9 mouse cellular contexts compared by ENCODE assay signal in genomic region chr11:103265211-103265610, GRCm38 (mm10). TPM values are rescaled to one million over a fixed set of nuclear protein-coding genes. Genes with fewer than 3 reads are reported as not detected.
DNase-seq lines count a peak whose midpoint lies in the region; ATAC-seq lines count a peak whose summit lies in the region.
"Had no signal": no experiment of that assay in that cellular context is flagged by ENCODE, and none has a peak within 500 bp of the region (broad histone marks: within the 10 kb centered on the region; RNA-seq: fewer than 3 reads in every experiment).

No protein-coding gene starts in this region.

- H3K9ac ChIP-seq in hindbrain, embryonic 15.5 days, result no peak overlapping the region
- H3K9ac ChIP-seq in hindbrain, embryonic 12.5 days, result no peak overlapping the region
- H3K9ac ChIP-seq in midbrain, embryonic 12.5 days (replicated peaks), result no peak overlapping the region

- WGBS in hindbrain, embryonic 15.5 days, result 48% methylated on average over 7 of the region's 7 CpGs
- 38% methylated on average over 7 of the region's 7 CpGs for WGBS in hindbrain, embryonic 12.5 days
- 51% methylated on average over 7 of the region's 7 CpGs for WGBS in forebrain, embryonic 10.5 days
- 34% methylated on average over 7 of the region's 7 CpGs for WGBS in midbrain, embryonic 12.5 days

- no peaks in the 10 kb centered on the region for H3K9me3 ChIP-seq in hindbrain, embryonic 15.5 days
- no peaks in the 10 kb centered on the region for H3K9me3 ChIP-seq in hindbrain, embryonic 12.5 days (replicated peaks)
- no peaks in the 10 kb centered on the region for H3K9me3 ChIP-seq in forebrain, embryonic 10.5 days
- no peaks in the 10 kb centered on the region for H3K9me3 ChIP-seq in midbrain, embryonic 12.5 days

- H3K36me3 ChIP-seq in hindbrain, embryonic 15.5 days, result no peaks in the 10 kb centered on the region
- H3K36me3 ChIP-seq in hindbrain, embryonic 12.5 days, result no peaks in the 10 kb centered on the region
- H3K36me3 ChIP-seq in forebrain, embryonic 10.5 days (replicated peaks), result no peaks in the 10 kb centered on the region
- H3K36me3 ChIP-seq in midbrain, embryonic 12.5 days, result no peaks in the 10 kb centered on the region

- peaks cover 63% of the 10 kb centered on the region for H3K4me1 ChIP-seq in hindbrain, embryonic 15.5 days (replicated peaks)
- peaks cover 53% of the 10 kb centered on the region for H3K4me1 ChIP-seq in hindbrain, embryonic 12.5 days
- H3K4me1 ChIP-seq in forebrain, embryonic 10.5 days, result peaks cover 71% of the 10 kb centered on the region
- H3K4me1 ChIP-seq in midbrain, embryonic 12.5 days, result peaks cover 51% of the 10 kb centered on the region

- H3K27ac ChIP-seq in hindbrain, embryonic 15.5 days (replicated peaks), result no peak overlapping the region
- H3K27ac ChIP-seq in hindbrain, embryonic 12.5 days, result no peak overlapping the region
- H3K27ac ChIP-seq in forebrain, embryonic 10.5 days, result 0 out of 2 replicates have a peak overlapping the region, but pooled peaks have one; percentile 75
- peak overlapping the region; percentile 79; the same call in 1 of the 2 replicates for H3K27ac ChIP-seq in midbrain, embryonic 12.5 days (replicated peaks)

- peak overlapping the region; percentile 90 for H3K4me2 ChIP-seq in hindbrain, embryonic 15.5 days
- H3K4me2 ChIP-seq in hindbrain, embryonic 12.5 days (replicated peaks), result no peak overlapping the region; the same call in 1 of the 2 replicates
- peak overlapping the region; percentile 76 for H3K4me2 ChIP-seq in midbrain, embryonic 12.5 days (replicated peaks)

- ATAC-seq in hindbrain, embryonic 15.5 days (ENCODE audit: low FRiP score, low read depth), result no peak
- ATAC-seq in hindbrain, embryonic 12.5 days (ENCODE audit: low FRiP score), result no peak
- ATAC-seq in midbrain, embryonic 12.5 days (ENCODE audit: low FRiP score, low read depth), result no peak

- no peaks in the 10 kb centered on the region for H3K27me3 ChIP-seq in hindbrain, embryonic 15.5 days
- no peaks in the 10 kb centered on the region for H3K27me3 ChIP-seq in hindbrain, embryonic 12.5 days
- 0 out of 2 replicates have a peak, but pooled peaks cover 4% of the 10 kb centered on the region for H3K27me3 ChIP-seq in forebrain, embryonic 10.5 days (ENCODE audit: poor library complexity, severe bottlenecking)
- H3K27me3 ChIP-seq in midbrain, embryonic 12.5 days, result no peaks in the 10 kb centered on the region

- DNase-seq in CD4-positive helper T cell, adult 2 months (ENCODE audit: low read depth, low spot score), result peak; percentile 52
- DNase-seq in forebrain, embryonic 10.5 days (ENCODE audit: extremely low spot score, low spot score), result no peak
- no peak for DNase-seq in layer of hippocampus, adult 9-10 months (ENCODE audit: low spot score)
- DNase-seq in lung, postnatal 36 days, result no peak
- DNase-seq in testis, postnatal 14 days (ENCODE audit: low spot score), result no peak
- DNase-seq: heart, postnatal 4 days had no signal

- no peak overlapping the region for H3K4me3 ChIP-seq in hindbrain, embryonic 15.5 days
- no peak overlapping the region for H3K4me3 ChIP-seq in hindbrain, embryonic 12.5 days
- no peak overlapping the region for H3K4me3 ChIP-seq in forebrain, embryonic 10.5 days
- no peak overlapping the region for H3K4me3 ChIP-seq in midbrain, embryonic 12.5 days

RNA-seq across cellular contexts. Expression of gene Map3k14, which starts 2.1 kb away (rescaled TPM):
- polyA plus RNA-seq in hindbrain, embryonic 15.5 days (2015; fragmentation: Nextera tagmentation; extraction: Ambion mirVana), result 3.3 and 4.8 TPM in 2 replicates
- polyA plus RNA-seq in hindbrain, embryonic 12.5 days (2016; fragmentation: Nextera tagmentation; extraction: Ambion mirVana), result 3.9 and 4.8 TPM in 2 replicates
- polyA plus RNA-seq in forebrain, embryonic 10.5 days (2016; fragmentation: Nextera tagmentation; extraction: Ambion mirVana), result 4.0 TPM in 2 replicates
- polyA plus RNA-seq in midbrain, embryonic 12.5 days (2016; fragmentation: Nextera tagmentation; extraction: Ambion mirVana), result 6.0 and 7.8 TPM in 2 replicates

RNA-seq across cellular contexts. Expression of gene Spata32, which starts 47.0 kb away (rescaled TPM):
- 0.99 and 1.4 TPM in 2 replicates for polyA plus RNA-seq in hindbrain, embryonic 15.5 days (2015; fragmentation: Nextera tagmentation; extraction: Ambion mirVana)
- 0.21 TPM in 1 of 2 replicates, not detected in the other for polyA plus RNA-seq in hindbrain, embryonic 12.5 days (2016; fragmentation: Nextera tagmentation; extraction: Ambion mirVana)
- not detected in 2 replicates for polyA plus RNA-seq in forebrain, embryonic 10.5 days (2016; fragmentation: Nextera tagmentation; extraction: Ambion mirVana)
- 0.21 TPM in 1 of 2 replicates, not detected in the other for polyA plus RNA-seq in midbrain, embryonic 12.5 days (2016; fragmentation: Nextera tagmentation; extraction: Ambion mirVana)

RNA-seq across cellular contexts. Expression of gene 1700023F06Rik, which starts 56.9 kb away (rescaled TPM):
- 2.3 and 2.6 TPM in 2 replicates for polyA plus RNA-seq in hindbrain, embryonic 15.5 days (2015; fragmentation: Nextera tagmentation; extraction: Ambion mirVana)
- 0.34 and 0.71 TPM in 2 replicates for polyA plus RNA-seq in hindbrain, embryonic 12.5 days (2016; fragmentation: Nextera tagmentation; extraction: Ambion mirVana)
- 0.21 and 0.32 TPM in 2 replicates for polyA plus RNA-seq in forebrain, embryonic 10.5 days (2016; fragmentation: Nextera tagmentation; extraction: Ambion mirVana)
- polyA plus RNA-seq in midbrain, embryonic 12.5 days (2016; fragmentation: Nextera tagmentation; extraction: Ambion mirVana), result not detected in 2 replicates

Comparison
In these comparisons a context has a peak if more than half of its experiments do, and no peak if none do; other contexts are left out.
1. H3K27ac ChIP-seq: peak in forebrain, embryonic 10.5 days (single experiment) and midbrain, embryonic 12.5 days (single experiment); none in hindbrain, embryonic 15.5 days (single experiment) and hindbrain, embryonic 12.5 days (single experiment).